Mouse (Mus musculus) CH12.LX (cell line): ENCODE data around the gene Fgfr2. TPM values are rescaled to one million over a fixed set of nuclear protein-coding genes. Genes with fewer than 3 reads are reported as not detected.

Experiments used
- DNase-seq: peaks from one replicate; pipeline ENCODE4 v3.0.0-alpha.2; 2013; ENCODE audit errors: extremely low read depth
- H3K27ac ChIP-seq: 2 replicates; pipeline ENCODE4 v1.5.1; 2012; ENCODE audit warnings: low read depth, mild to moderate bottlenecking, control low read depth, moderate library complexity; ENCODE audit not compliant: insufficient read depth
- H3K27me3 ChIP-seq: replicated peaks from 2 replicates; pipeline ENCODE3; 2012; ENCODE audit warnings: inconsistent platforms
- H3K36me3 ChIP-seq, 2 experiments: replicated peaks in 1 of 2; 2 replicates each; pipeline versions ENCODE3 to v1.6.1; 2012; ENCODE audit warnings: inconsistent platforms in 1 of 2, low read length in 1 of 2, mild to moderate bottlenecking in 1 of 2, mixed read lengths in 1 of 2, moderate library complexity in 1 of 2; ENCODE audit not compliant: control insufficient read depth in 1 of 2, insufficient read depth in 1 of 2
- H3K4me1 ChIP-seq, 2 experiments: 2 replicates each; pipeline ENCODE4 v1.6.1; 2012; ENCODE audit warnings: inconsistent platforms in 1 of 2, moderate library complexity in 1 of 2; ENCODE audit not compliant: insufficient read depth in 2 of 2, control insufficient read depth in 1 of 2
- H3K4me2 ChIP-seq: 2 replicates; pipeline ENCODE4 v1.6.1; 2012; ENCODE audit warnings: low read depth, mild to moderate bottlenecking, control low read depth; ENCODE audit not compliant: poor library complexity, insufficient read depth, severe bottlenecking
- H3K4me3 ChIP-seq, 3 experiments: fragments of 150-350 bp in 1 of 3; sonication (generic) in 1 of 3; replicated peaks in 1 of 3; 2 replicates each; pipeline versions ENCODE3 to v1.5.1; 2011 to 2012; ENCODE audit warnings: low read depth in 2 of 3, low read length in 2 of 3, mild to moderate bottlenecking in 2 of 3, moderate library complexity in 2 of 3, control low read depth in 1 of 3, improper control_type of control experiment in 1 of 3, inconsistent platforms in 1 of 3, mixed read lengths in 1 of 3; ENCODE audit not compliant: poor library complexity in 1 of 3
- H3K79me2 ChIP-seq: replicated peaks from 2 replicates; pipeline ENCODE4 v1.6.1; 2012; ENCODE audit warnings: mild to moderate bottlenecking, moderate library complexity; ENCODE audit not compliant: control insufficient read depth, poor library complexity, insufficient read depth, severe bottlenecking; ENCODE audit errors: extremely low read depth
- H3K9ac ChIP-seq: 2 replicates; pipeline ENCODE4 v1.6.1; 2012; ENCODE audit warnings: low read depth, mild to moderate bottlenecking, control low read depth, moderate library complexity; ENCODE audit not compliant: insufficient read depth
- H3K9me3 ChIP-seq: replicated peaks from 2 replicates; pipeline ENCODE3; 2012; ENCODE audit warnings: low read length, inconsistent platforms, mixed read lengths
- BHLHE40 ChIP-seq: IDR thresholded peaks from 2 replicates; pipeline ENCODE4 v1.6.1; 2011; ENCODE audit warnings: mild to moderate bottlenecking, low read depth, low read length, improper control_type of control experiment
- CHD1 ChIP-seq: IDR thresholded peaks from 2 replicates; pipeline ENCODE4 v1.6.1; 2012; ENCODE audit warnings: low read depth, low read length, improper control_type of control experiment, inconsistent platforms
- E2F4 ChIP-seq: IDR thresholded peaks from 2 replicates; pipeline ENCODE4 v1.6.1; 2011; ENCODE audit warnings: low read depth, low read length, improper control_type of control experiment; ENCODE audit not compliant: insufficient replicate concordance
- EP300 ChIP-seq: IDR thresholded peaks from 2 replicates; pipeline ENCODE4 v1.6.1; 2011; ENCODE audit warnings: low read length, improper control_type of control experiment
- JUN ChIP-seq: IDR thresholded peaks from 2 replicates; pipeline ENCODE4 v1.6.1; 2011; ENCODE audit warnings: low read depth, mild to moderate bottlenecking, low read length, improper control_type of control experiment, moderate library complexity; ENCODE audit not compliant: insufficient read depth
- JUND ChIP-seq: conservative IDR thresholded peaks from 2 replicates; pipeline ENCODE4 v1.6.1; 2011; ENCODE audit warnings: low read depth, low read length, improper control_type of control experiment
- KAT2A ChIP-seq: IDR thresholded peaks from 2 replicates; pipeline ENCODE4 v1.6.1; 2012; ENCODE audit warnings: low read length, improper control_type of control experiment, inconsistent platforms; ENCODE audit not compliant: insufficient replicate concordance
- MAX ChIP-seq: IDR thresholded peaks from 2 replicates; pipeline ENCODE4 v1.6.1; 2011; ENCODE audit warnings: low read length, improper control_type of control experiment
- MEF2A ChIP-seq: IDR thresholded peaks from 2 replicates; pipeline ENCODE4 v1.6.1; 2014; ENCODE audit warnings: low read depth, mild to moderate bottlenecking, inconsistent platforms, low read length, improper control_type of control experiment, borderline replicate concordance
- NELFE ChIP-seq: IDR thresholded peaks from 2 replicates; pipeline ENCODE4 v1.6.1; 2011; ENCODE audit warnings: low read depth, low read length, improper control_type of control experiment
- RAD21 ChIP-seq: IDR thresholded peaks from 2 replicates; pipeline ENCODE4 v1.6.1; 2011; ENCODE audit warnings: low read depth, mild to moderate bottlenecking, low read length, improper control_type of control experiment, moderate library complexity
- TCF12 ChIP-seq: IDR thresholded peaks from 2 replicates; pipeline ENCODE4 v1.6.1; 2014; ENCODE audit warnings: low read depth, mild to moderate bottlenecking, inconsistent platforms, low read length, improper control_type of control experiment
- ZC3H11A ChIP-seq: IDR thresholded peaks from 2 replicates; pipeline ENCODE4 v1.6.1; 2012; ENCODE audit warnings: low read depth, mild to moderate bottlenecking, inconsistent platforms, low read length, improper control_type of control experiment
- ZMIZ1 ChIP-seq: IDR thresholded peaks from 2 replicates; pipeline ENCODE4 v1.6.1; 2012; ENCODE audit warnings: low read depth, mild to moderate bottlenecking, inconsistent platforms, low read length, improper control_type of control experiment
- ZNF384 ChIP-seq: IDR thresholded peaks from 2 replicates; pipeline ENCODE4 v1.6.1; 2012; ENCODE audit warnings: low read depth, low read length, improper control_type of control experiment, inconsistent platforms
- dilution Hi-C: fragments of 300-500 bp; cut with MboI; formaldehyde crosslinking; loops from 2 replicates; pipeline ENCODE4 v1.14.3; 2020; ENCODE audit warnings: low sequenced_read_pairs; ENCODE audit not compliant: extremely low pct_unique_long_range_greater_than_20kb, extremely low pct_ligation_motif_present
- in situ Hi-C: fragments of 300-500 bp; cut with MboI; formaldehyde crosslinking; loops from 3 replicates; pipeline ENCODE4 v1.14.3; 2019; ENCODE audit warnings: low sequenced_read_pairs, low pct_ligation_motif_present, low pct_unique_long_range_greater_than_20kb, mixed read lengths
- polyA plus RNA-seq: library from polyadenylated mRNA; unstranded; fragments of >175 nt; gene quantifications from 2 replicates; pipeline ENCODE4 v1.2.1, GENCODE M21; 2012; ENCODE audit warnings: low read depth; ENCODE audit not compliant: insufficient read length
- total RNA-seq, 2 experiments: library from RNA; depleted of rRNA; stranded (reverse); fragments of 300-350 nt in 1 of 2; fragments of >200 nt in 1 of 2; gene quantifications; 2 replicates each; pipeline ENCODE4 v1.2.3; 2012 to 2014

Fgfr2 gene
- total and polyA plus RNA-seq, 3 experiments: not detected

DNA sequence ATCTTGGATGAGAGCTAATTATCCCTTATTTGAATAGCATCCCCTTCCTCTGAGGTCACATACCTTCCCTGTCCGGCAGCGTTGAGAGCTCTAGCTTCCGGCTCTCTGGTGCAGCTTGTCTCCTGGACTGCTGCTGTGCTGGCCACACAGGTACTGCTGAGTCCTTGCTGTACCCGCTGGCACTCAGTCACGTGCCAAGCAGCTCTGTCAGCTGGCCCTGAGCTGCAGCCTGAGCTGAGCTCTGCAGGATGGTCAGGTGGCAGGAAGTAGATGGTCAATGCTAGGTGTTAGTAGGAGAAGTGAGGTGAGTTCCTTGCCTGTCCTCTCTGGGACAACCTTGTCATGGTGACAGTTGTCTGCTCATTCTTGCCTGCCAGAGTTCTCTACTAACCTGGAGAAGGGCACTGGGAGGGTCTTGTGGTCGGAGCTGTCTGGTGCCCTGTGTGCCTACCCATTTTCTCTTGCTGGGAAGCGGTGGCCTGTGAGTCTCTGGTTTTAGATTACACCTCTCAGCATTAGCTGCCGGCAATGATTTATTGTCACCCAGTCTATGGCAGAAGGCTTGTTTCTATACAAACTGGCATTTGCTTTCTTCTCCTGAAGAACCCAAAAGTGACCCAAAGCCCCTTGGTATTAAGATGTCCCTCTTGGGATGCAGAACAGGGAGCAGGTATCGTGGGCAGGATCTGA lies 2402.4 kb downstream of the Fgfr2 start:
- Histone ChIP-seq H3K4me3 (no peak overlapping the region), H3K4me1 (no peaks in the 10 kb centered on the region), H3K27me3 (peaks cover 65% of the 10 kb centered on the region), H3K4me2 (no peak overlapping the region), H3K9me3 (no peaks in the 10 kb centered on the region), H3K27ac (no peak overlapping the region), H3K36me3 (no peaks in the 10 kb centered on the region), H3K9ac (no peak overlapping the region), H3K79me2 (no peaks in the 10 kb centered on the region)
- dilution Hi-C loops: no loop called here
- DNase-seq: no peak
- no peak for TF ChIP-seq ZNF384
- TF ChIP-seq ZMIZ1: no peak
- TF ChIP-seq MEF2A: no peak
- no peak for TF ChIP-seq EP300
- TF ChIP-seq BHLHE40: no peak
- TF ChIP-seq TCF12: no peak
- no peak for TF ChIP-seq NELFE
- TF ChIP-seq ZC3H11A: no peak
- no peak for TF ChIP-seq MAX
- no peak for TF ChIP-seq CHD1
- TF ChIP-seq E2F4: no peak
- in situ Hi-C loops: no loop called here

DNA sequence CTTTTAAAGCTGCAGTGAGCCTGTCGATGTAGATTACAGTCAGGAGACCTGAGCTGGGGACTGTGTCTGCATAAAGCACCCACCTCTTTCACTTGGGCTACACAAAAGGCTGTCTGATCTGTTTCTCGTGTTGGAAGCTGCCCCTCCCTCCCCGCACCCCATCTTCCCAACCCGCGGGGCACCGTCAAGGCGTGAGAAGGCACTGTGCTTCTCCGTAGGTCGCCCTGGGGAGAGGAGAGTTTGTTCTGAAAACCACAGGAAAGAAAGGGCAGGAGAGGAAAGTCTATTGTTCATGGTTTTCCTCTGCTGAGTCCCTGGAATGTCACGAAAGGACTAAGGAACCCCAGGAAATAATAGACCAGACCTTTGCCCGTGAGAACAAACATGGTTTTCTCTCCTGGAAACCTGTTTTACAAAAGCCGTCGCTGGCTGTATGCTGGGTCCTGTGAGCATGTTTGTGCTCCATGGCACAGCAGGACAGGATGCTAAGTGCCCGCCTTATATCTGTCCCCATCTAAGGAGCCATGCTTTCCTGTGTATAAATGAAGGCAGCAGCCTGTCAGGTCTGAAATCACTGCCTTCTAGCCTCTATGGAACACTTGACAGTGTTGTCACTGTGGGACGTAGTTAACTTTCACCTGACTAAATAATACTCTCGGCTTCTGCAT lies 2403.1 kb downstream of the Fgfr2 start:
- in situ Hi-C loops (no loop called here), dilution Hi-C loops (no loop called here)
- no peak overlapping the region for H3K4me3 ChIP-seq
- TF ChIP-seq MAX: no peak
- TF ChIP-seq MEF2A: no peak
- TF ChIP-seq KAT2A: no peak
- TF ChIP-seq ZNF384: no peak
- TF ChIP-seq NELFE: no peak
- TF ChIP-seq JUND: no peak
- TF ChIP-seq RAD21: no peak
- no peak for TF ChIP-seq JUN
- no peaks in the 10 kb centered on the region for H3K4me1 ChIP-seq
- H3K27me3 ChIP-seq: peaks cover 64% of the 10 kb centered on the region
- no peaks in the 10 kb centered on the region for H3K9me3 ChIP-seq
- H3K79me2 ChIP-seq: no peaks in the 10 kb centered on the region
- no peak for DNase-seq
- H3K36me3 ChIP-seq: no peaks in the 10 kb centered on the region
- no peak overlapping the region for H3K27ac ChIP-seq
- H3K9ac ChIP-seq: no peak overlapping the region
- H3K4me2 ChIP-seq: no peak overlapping the region
